Comparison of ENCODE assay signal across 22 mouse cellular contexts in the genomic region with DNA sequence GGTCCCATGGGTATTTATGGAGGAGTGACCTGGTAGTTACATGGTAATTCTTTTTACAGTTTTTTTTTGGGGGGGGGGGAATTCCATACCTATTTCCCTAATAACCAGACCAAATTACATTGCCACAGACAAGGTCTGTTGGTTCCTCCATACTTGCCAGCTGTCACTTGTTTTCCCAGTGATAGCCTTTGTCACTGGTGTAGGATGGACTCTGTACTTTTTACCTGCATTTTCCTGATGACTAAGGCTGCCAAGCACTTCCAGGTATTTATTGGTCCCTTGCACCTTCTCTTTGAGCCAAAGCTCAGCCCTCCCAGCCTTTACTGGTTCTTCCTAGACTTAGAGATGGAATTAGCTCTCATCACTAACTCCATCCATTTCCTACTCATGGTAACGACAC.
DNase-seq lines count a peak whose midpoint lies in the region; ATAC-seq lines count a peak whose summit lies in the region.
"Had no signal": no experiment of that assay in that cellular context is flagged by ENCODE, and none has a peak within 500 bp of the region (broad histone marks: within the 10 kb centered on the region; RNA-seq: fewer than 3 reads in every experiment).

No protein-coding gene starts in this region.

- H3K27me3 ChIP-seq in midbrain, embryonic 11.5 days (ENCODE audit: control insufficient read depth, insufficient read depth, low read length), result no peaks in the 10 kb centered on the region
- no peaks in the 10 kb centered on the region for H3K27me3 ChIP-seq in midbrain, embryonic 14.5 days (ENCODE audit: control insufficient read depth, insufficient read depth, low read length)
- H3K27me3 ChIP-seq in intestine, embryonic 16.5 days (replicated peaks; ENCODE audit: control insufficient read depth, insufficient read depth, low read length), result no peaks in the 10 kb centered on the region
- H3K27me3 ChIP-seq in hindbrain, embryonic 11.5 days (ENCODE audit: control insufficient read depth, insufficient read depth, low read length), result no peaks in the 10 kb centered on the region
- H3K27me3 ChIP-seq: embryonic facial prominence, embryonic 13.5 days; embryonic facial prominence, embryonic 15.5 days; forebrain, embryonic 12.5 days had no signal

- no peaks in the 10 kb centered on the region for H3K36me3 ChIP-seq in midbrain, embryonic 11.5 days (ENCODE audit: control insufficient read depth, insufficient read depth, low read length)
- H3K36me3 ChIP-seq in midbrain, embryonic 14.5 days (ENCODE audit: control insufficient read depth, insufficient read depth, low read length), result no peaks in the 10 kb centered on the region
- no peaks in the 10 kb centered on the region for H3K36me3 ChIP-seq in intestine, embryonic 16.5 days (ENCODE audit: control insufficient read depth, insufficient read depth, low read length)
- H3K36me3 ChIP-seq in hindbrain, embryonic 11.5 days (ENCODE audit: control insufficient read depth, insufficient read depth, low read length), result no peaks in the 10 kb centered on the region
- H3K36me3 ChIP-seq: embryonic facial prominence, embryonic 13.5 days; embryonic facial prominence, embryonic 15.5 days; forebrain, embryonic 10.5 days; forebrain, embryonic 12.5 days had no signal

- no peak overlapping the region for H3K9ac ChIP-seq in midbrain, embryonic 11.5 days (ENCODE audit: low read length)
- no peak overlapping the region for H3K9ac ChIP-seq in midbrain, embryonic 14.5 days (replicated peaks; ENCODE audit: low read length)
- no peak overlapping the region for H3K9ac ChIP-seq in intestine, embryonic 16.5 days (ENCODE audit: low read depth, low read length)
- H3K9ac ChIP-seq in hindbrain, embryonic 11.5 days (ENCODE audit: low read depth, low read length), result no peak overlapping the region
- H3K9ac ChIP-seq: embryonic facial prominence, embryonic 13.5 days; embryonic facial prominence, embryonic 15.5 days; forebrain, embryonic 12.5 days had no signal

- H3K4me2 ChIP-seq in midbrain, embryonic 11.5 days, result no peak overlapping the region
- H3K4me2 ChIP-seq in midbrain, embryonic 14.5 days (ENCODE audit: low read length), result no peak overlapping the region
- no peak overlapping the region for H3K4me2 ChIP-seq in intestine, embryonic 16.5 days (ENCODE audit: low read depth, low read length)
- H3K4me2 ChIP-seq in hindbrain, embryonic 11.5 days (replicated peaks; ENCODE audit: low read depth, low read length), result no peak overlapping the region
- H3K4me2 ChIP-seq: embryonic facial prominence, embryonic 13.5 days; embryonic facial prominence, embryonic 15.5 days; forebrain, embryonic 12.5 days had no signal

- no peak overlapping the region for H3K27ac ChIP-seq in midbrain, embryonic 11.5 days (ENCODE audit: low read depth, low read length)
- H3K27ac ChIP-seq in midbrain, embryonic 14.5 days (replicated peaks; ENCODE audit: low read depth, low read length), result no peak overlapping the region
- H3K27ac ChIP-seq in intestine, embryonic 16.5 days (ENCODE audit: low read length), result no peak overlapping the region
- no peak overlapping the region for H3K27ac ChIP-seq in hindbrain, embryonic 11.5 days (ENCODE audit: low read depth, low read length)
- H3K27ac ChIP-seq: embryonic facial prominence, embryonic 13.5 days; embryonic facial prominence, embryonic 15.5 days; forebrain, embryonic 10.5 days; forebrain, embryonic 12.5 days had no signal

- no peak overlapping the region for H3K4me3 ChIP-seq in midbrain, embryonic 11.5 days (ENCODE audit: low read depth, low read length)
- H3K4me3 ChIP-seq in midbrain, embryonic 14.5 days (replicated peaks; ENCODE audit: low read depth, low read length), result no peak overlapping the region
- H3K4me3 ChIP-seq in intestine, embryonic 16.5 days (ENCODE audit: low read length), result no peak overlapping the region
- no peak overlapping the region for H3K4me3 ChIP-seq in hindbrain, embryonic 11.5 days (ENCODE audit: low read depth, low read length)
- H3K4me3 ChIP-seq: embryonic facial prominence, embryonic 13.5 days; embryonic facial prominence, embryonic 15.5 days; erythroblast, embryonic 14.5 days; forebrain, embryonic 10.5 days; forebrain, embryonic 12.5 days had no signal

- H3K9me3 ChIP-seq in midbrain, embryonic 11.5 days (ENCODE audit: control insufficient read depth, low read length), result no peaks in the 10 kb centered on the region
- H3K9me3 ChIP-seq in midbrain, embryonic 14.5 days (ENCODE audit: control insufficient read depth, low read length), result no peaks in the 10 kb centered on the region
- no peaks in the 10 kb centered on the region for H3K9me3 ChIP-seq in intestine, embryonic 16.5 days (ENCODE audit: control insufficient read depth, low read length)
- H3K9me3 ChIP-seq in hindbrain, embryonic 11.5 days (ENCODE audit: control insufficient read depth, low read length), result no peaks in the 10 kb centered on the region
- H3K9me3 ChIP-seq: embryonic facial prominence, embryonic 13.5 days; embryonic facial prominence, embryonic 15.5 days; forebrain, embryonic 10.5 days; forebrain, embryonic 12.5 days had no signal

- ATAC-seq in midbrain, embryonic 11.5 days (ENCODE audit: low FRiP score), result no peak
- ATAC-seq in midbrain, embryonic 14.5 days (ENCODE audit: low FRiP score, low TSS enrichment), result no peak
- peak; percentile 79 for ATAC-seq in intestine, embryonic 16.5 days
- ATAC-seq in megakaryocyte, adult 5-6 weeks (ENCODE audit: poor library complexity, severe bottlenecking), result no peak
- no peak for ATAC-seq in hindbrain, embryonic 11.5 days (ENCODE audit: low FRiP score)
- ATAC-seq: forebrain, embryonic 14.5 days had no signal

- 82% methylated on average over 1 of the region's 1 CpGs for WGBS in midbrain, embryonic 11.5 days
- 95% methylated on average over 1 of the region's 1 CpGs for WGBS in midbrain, embryonic 14.5 days
- WGBS in intestine, embryonic 16.5 days, result 97% methylated on average over 1 of the region's 1 CpGs
- WGBS in large intestine, adult 2 months, result 73% methylated on average over 1 of the region's 1 CpGs
- 95% methylated on average over 1 of the region's 1 CpGs for WGBS in hindbrain, embryonic 11.5 days

- peak; percentile 47 for DNase-seq in midbrain, embryonic 11.5 days (ENCODE audit: low spot score, missing footprints)
- no peak for DNase-seq in midbrain, embryonic 14.5 days
- peak; percentile 44 for DNase-seq in large intestine, adult 2 months (ENCODE audit: low read depth, low spot score)
- no peak for DNase-seq in hindbrain, embryonic 11.5 days (ENCODE audit: low spot score)
- DNase-seq: adrenal gland, adult 2 months; adrenal gland, postnatal 10 days; adrenal gland, postnatal 25 days; cerebellum, adult 11 months; cerebellum, adult 18-20 months; cerebellum, adult 8-10 months; cerebellum, adult 9-11 months; cerebellum, postnatal 14 days; cerebellum, postnatal 36 days; embryo, embryonic 11 days had no signal

- H3K4me1 ChIP-seq in midbrain, embryonic 11.5 days (ENCODE audit: control insufficient read depth, insufficient read depth, low read length), result no peaks in the 10 kb centered on the region
- H3K4me1 ChIP-seq in midbrain, embryonic 14.5 days (ENCODE audit: control insufficient read depth, insufficient read depth, low read length), result no peaks in the 10 kb centered on the region
- H3K4me1 ChIP-seq in intestine, embryonic 16.5 days (ENCODE audit: control insufficient read depth, insufficient read depth, low read length), result no peaks in the 10 kb centered on the region
- H3K4me1 ChIP-seq in hindbrain, embryonic 11.5 days (replicated peaks; ENCODE audit: control insufficient read depth, insufficient read depth, low read length), result no peaks in the 10 kb centered on the region
- H3K4me1 ChIP-seq: embryonic facial prominence, embryonic 13.5 days; embryonic facial prominence, embryonic 15.5 days; forebrain, embryonic 10.5 days; forebrain, embryonic 12.5 days had no signal

Comparison
In these comparisons a context has a peak if more than half of its experiments do, and no peak if none do; other contexts are left out.
1. DNase-seq: peak in midbrain, embryonic 11.5 days (single experiment) and large intestine, adult 2 months (single experiment); none in midbrain, embryonic 14.5 days (single experiment) and hindbrain, embryonic 11.5 days (single experiment).